Mouse (Mus musculus): Measurements from ENCODE around the gene Haus8. TPM values are rescaled to one million over a fixed set of nuclear protein-coding genes. Genes with fewer than 3 reads are reported as not detected.
"Not testable (repeated sequence)": the region's sequence is repeated elsewhere in the genome, so short reads cannot be mapped to it uniquely, and the experiment has no call there.

Gene Haus8
- polyA plus RNA-seq, 1 experiment from 2014 or later: 60.1 TPM

GRCm38 (mm10) chr8:71296784-71297183, 24.1 kb upstream of the Haus8 start:
- WGBS: 94% methylated on average over 2 of the region's 2 CpGs
- ATAC-seq (ENCODE audit: insufficient read depth): no peak

GRCm38 (mm10) chr8:71296188-71296621, 23.5 kb upstream of the Haus8 start:
- DNase-seq (no peak), ATAC-seq (ENCODE audit: insufficient read depth) (no peak)
- H3K9me3 ChIP-seq (ENCODE audit: low read depth, low read length): no peaks in the 10 kb centered on the region
- H3K4me2 ChIP-seq: no peak overlapping the region
- H3K9ac ChIP-seq: no peak overlapping the region
- H3K36me3 ChIP-seq (ENCODE audit: insufficient read depth): peaks cover 15% of the 10 kb centered on the region
- no peaks in the 10 kb centered on the region for H3K4me1 ChIP-seq (ENCODE audit: insufficient read depth)
- H3K27ac ChIP-seq (ENCODE audit: low read depth): no peak overlapping the region
- H3K27me3 ChIP-seq (ENCODE audit: insufficient read depth, low read length): no peaks in the 10 kb centered on the region
- 87% methylated on average over 2 of the region's 2 CpGs for WGBS
- H3K4me3 ChIP-seq (ENCODE audit: low read depth, low read length): no peak overlapping the region
- TF ChIP-seq CTCF (IDR thresholded peaks at IDR 0.05; ENCODE audit: low read depth): no peak

More at GRCm38 (mm10) chr8:71296784-71297183, 24.1 kb upstream of the Haus8 start:
- DNase-seq: no peak
- Histone ChIP-seq H3K9ac (no peak overlapping the region), H3K4me2 (no peak overlapping the region), H3K27ac (ENCODE audit: low read depth) (no peak overlapping the region), H3K27me3 (ENCODE audit: insufficient read depth, low read length) (no peaks in the 10 kb centered on the region), H3K36me3 (ENCODE audit: insufficient read depth) (peaks cover 13% of the 10 kb centered on the region; the same call in 1 of the 2 replicates), H3K4me3 (ENCODE audit: low read depth, low read length) (no peak overlapping the region), H3K4me1 (ENCODE audit: insufficient read depth) (no peaks in the 10 kb centered on the region), H3K9me3 (ENCODE audit: low read depth, low read length) (no peaks in the 10 kb centered on the region)
- no peak for TF ChIP-seq CTCF (IDR thresholded peaks at IDR 0.05; ENCODE audit: low read depth)

- not testable (repeated sequence) for H3K4me3 ChIP-seq (ENCODE audit: low read depth, low read length); H3K27ac ChIP-seq (ENCODE audit: low read depth); H3K9me3 ChIP-seq (ENCODE audit: low read depth, low read length); DNase-seq; H3K4me2 ChIP-seq; H3K9ac ChIP-seq; H3K27me3 ChIP-seq (ENCODE audit: insufficient read depth, low read length); ATAC-seq (ENCODE audit: insufficient read depth); H3K4me1 ChIP-seq (ENCODE audit: insufficient read depth)
- WGBS: 85% methylated on average over 3 of the region's 3 CpGs
- peaks cover 26% of the 10 kb centered on the region for H3K36me3 ChIP-seq (ENCODE audit: insufficient read depth)
Measured at GRCm38 (mm10) chr8:71293930-71294329, 21.2 kb upstream of the Haus8 start.

GRCm38 (mm10) chr8:71291351-71291750, 18.6 kb upstream of the Haus8 start:
- ATAC-seq (ENCODE audit: insufficient read depth) (no peak), DNase-seq (no peak)
- H3K4me2 ChIP-seq: no peak overlapping the region
- WGBS: 86% methylated on average over 6 of the region's 6 CpGs
- H3K27me3 ChIP-seq (ENCODE audit: insufficient read depth, low read length): no peaks in the 10 kb centered on the region
- H3K9me3 ChIP-seq (ENCODE audit: low read depth, low read length): no peaks in the 10 kb centered on the region
- no peak overlapping the region for H3K9ac ChIP-seq
- no peak for TF ChIP-seq CTCF (IDR thresholded peaks at IDR 0.05; ENCODE audit: low read depth)
- no peak overlapping the region for H3K27ac ChIP-seq (ENCODE audit: low read depth)
- H3K36me3 ChIP-seq (ENCODE audit: insufficient read depth): peaks cover 21% of the 10 kb centered on the region
- no peaks in the 10 kb centered on the region for H3K4me1 ChIP-seq (ENCODE audit: insufficient read depth)
- H3K4me3 ChIP-seq (ENCODE audit: low read depth, low read length): no peak overlapping the region

GRCm38 (mm10) chr8:71290911-71291310, 18.2 kb upstream of the Haus8 start:
- Histone ChIP-seq H3K4me2 (no peak overlapping the region), H3K27me3 (ENCODE audit: insufficient read depth, low read length) (no peaks in the 10 kb centered on the region), H3K9ac (no peak overlapping the region), H3K4me1 (ENCODE audit: insufficient read depth) (no peaks in the 10 kb centered on the region), H3K9me3 (ENCODE audit: low read depth, low read length) (no peaks in the 10 kb centered on the region), H3K4me3 (ENCODE audit: low read depth, low read length) (no peak overlapping the region), H3K27ac (ENCODE audit: low read depth) (no peak overlapping the region), H3K36me3 (ENCODE audit: insufficient read depth) (peaks cover 21% of the 10 kb centered on the region)
- DNase-seq: no peak
- TF ChIP-seq CTCF (IDR thresholded peaks at IDR 0.05; ENCODE audit: low read depth): no peak
- ATAC-seq (ENCODE audit: insufficient read depth): no peak
- WGBS: 94% methylated on average over 10 of the region's 10 CpGs

- ATAC-seq (ENCODE audit: insufficient read depth) (no peak), DNase-seq (no peak)
- TF ChIP-seq CTCF (IDR thresholded peaks at IDR 0.05; ENCODE audit: low read depth): no peak
- H3K4me3 ChIP-seq (ENCODE audit: low read depth, low read length): no peak overlapping the region
- H3K27ac ChIP-seq (ENCODE audit: low read depth): no peak overlapping the region
- no peaks in the 10 kb centered on the region for H3K4me1 ChIP-seq (ENCODE audit: insufficient read depth)
- 92% methylated on average over 21 of the region's 21 CpGs for WGBS
- H3K27me3 ChIP-seq (ENCODE audit: insufficient read depth, low read length): no peaks in the 10 kb centered on the region
- H3K9ac ChIP-seq: no peak overlapping the region
- no peaks in the 10 kb centered on the region for H3K9me3 ChIP-seq (ENCODE audit: low read depth, low read length)
- no peak overlapping the region for H3K4me2 ChIP-seq
- peaks cover 21% of the 10 kb centered on the region for H3K36me3 ChIP-seq (ENCODE audit: insufficient read depth)
Measured at GRCm38 (mm10) chr8:71290211-71290610, 17.5 kb upstream of the Haus8 start.

GRCm38 (mm10) chr8:71289098-71289497, 16.4 kb upstream of the Haus8 start:
- ATAC-seq (ENCODE audit: insufficient read depth): no peak
- Histone ChIP-seq H3K4me3 (ENCODE audit: low read depth, low read length) (no peak overlapping the region), H3K4me2 (no peak overlapping the region), H3K9me3 (ENCODE audit: low read depth, low read length) (no peaks in the 10 kb centered on the region), H3K9ac (no peak overlapping the region), H3K36me3 (ENCODE audit: insufficient read depth) (peaks cover 14% of the 10 kb centered on the region), H3K27me3 (ENCODE audit: insufficient read depth, low read length) (no peaks in the 10 kb centered on the region), H3K27ac (ENCODE audit: low read depth) (no peak overlapping the region), H3K4me1 (ENCODE audit: insufficient read depth) (no peaks in the 10 kb centered on the region)
- WGBS: 48% methylated on average over 7 of the region's 7 CpGs
- peak; percentile 42 for DNase-seq
- TF ChIP-seq CTCF (IDR thresholded peaks at IDR 0.05; ENCODE audit: low read depth): no peak

GRCm38 (mm10) chr8:71288441-71288949, 15.8 kb upstream of the Haus8 start:
- no peak overlapping the region for H3K9ac ChIP-seq
- no peak overlapping the region for H3K27ac ChIP-seq (ENCODE audit: low read depth)
- no peak overlapping the region for H3K4me2 ChIP-seq
- peak; percentile 44 for TF ChIP-seq CTCF (IDR thresholded peaks at IDR 0.05; ENCODE audit: low read depth)
- H3K27me3 ChIP-seq (ENCODE audit: insufficient read depth, low read length): no peaks in the 10 kb centered on the region
- WGBS: 43% methylated on average over 3 of the region's 3 CpGs
- no peak for DNase-seq
- H3K36me3 ChIP-seq (ENCODE audit: insufficient read depth): peaks cover 13% of the 10 kb centered on the region
- H3K4me1 ChIP-seq (ENCODE audit: insufficient read depth): no peaks in the 10 kb centered on the region
- H3K4me3 ChIP-seq (ENCODE audit: low read depth, low read length): no peak overlapping the region
- ATAC-seq (ENCODE audit: insufficient read depth): no peak
- no peaks in the 10 kb centered on the region for H3K9me3 ChIP-seq (ENCODE audit: low read depth, low read length)

- DNase-seq; ATAC-seq (ENCODE audit: insufficient read depth); H3K4me2 ChIP-seq; H3K4me3 ChIP-seq (ENCODE audit: low read depth, low read length); H3K4me1 ChIP-seq (ENCODE audit: insufficient read depth); H3K27ac ChIP-seq (ENCODE audit: low read depth); H3K9ac ChIP-seq; H3K9me3 ChIP-seq (ENCODE audit: low read depth, low read length); H3K27me3 ChIP-seq (ENCODE audit: insufficient read depth, low read length): not testable (repeated sequence)
- WGBS: 60% methylated on average over 2 of the region's 2 CpGs
- peaks cover 11% of the 10 kb centered on the region for H3K36me3 ChIP-seq (ENCODE audit: insufficient read depth)
Measured at GRCm38 (mm10) chr8:71286223-71286622, 13.5 kb upstream of the Haus8 start.
